Mouse (Mus musculus) megakaryocyte, embryonic 14.5 days (primary cell): ENCODE data around the gene Trpc3.

Experiments used
- FLI1 ChIP-seq: IDR thresholded peaks from 2 replicates; pipeline ENCODE4 v1.6.1; 2012; ENCODE audit warnings: low read length, inconsistent platforms, mixed read lengths
- GATA1 ChIP-seq: IDR thresholded peaks from 3 replicates; pipeline ENCODE4 v1.6.1; 2012; ENCODE audit warnings: mixed read lengths, low read length, inconsistent platforms, borderline replicate concordance

DNA sequence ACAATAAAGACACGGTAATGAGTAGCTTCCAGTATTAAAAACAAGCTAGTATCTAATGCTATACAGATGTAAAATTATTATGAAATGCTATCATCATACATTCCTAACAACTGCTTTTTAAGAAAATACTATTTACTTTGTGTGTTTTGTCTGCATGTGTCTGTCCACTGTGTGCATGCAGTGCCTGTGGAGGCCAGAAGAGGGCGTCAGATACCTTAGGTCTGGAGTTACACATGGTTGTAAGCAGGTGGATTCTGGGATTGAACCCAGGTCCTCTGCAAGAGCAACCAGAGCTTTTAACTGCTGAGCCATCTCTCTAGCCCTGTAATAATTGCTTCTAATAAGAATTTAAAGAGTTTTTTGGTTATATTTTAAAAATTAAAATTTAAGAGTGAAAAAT is 49.2 kb downstream of the Trpc3 start:
- TF ChIP-seq GATA1 (no peak), FLI1 (no peak)
